Mouse (Mus musculus) myocyte (in vitro differentiated cells): ENCODE results near the gene Serpina9.

Experiments used
- CEBPB ChIP-seq: IDR thresholded peaks from 2 replicates; pipeline ENCODE4 v1.6.1; 2011; ENCODE audit warnings: mild to moderate bottlenecking, moderate library complexity; ENCODE audit not compliant: poor library complexity, insufficient read depth, severe bottlenecking
- E2F4 ChIP-seq: IDR thresholded peaks from one replicate; pipeline ENCODE4 v1.6.1; 2011; ENCODE audit warnings: mild to moderate bottlenecking, control low read depth, moderate library complexity; ENCODE audit not compliant: insufficient read depth
- MAX ChIP-seq: IDR thresholded peaks from one replicate; pipeline ENCODE4 v1.6.1; 2011; ENCODE audit warnings: low read depth, mild to moderate bottlenecking, control low read depth
- POLR2A ChIP-seq: IDR thresholded peaks from one replicate; pipeline ENCODE4 v1.6.1; 2011; ENCODE audit warnings: low read depth, mild to moderate bottlenecking, control low read depth, moderate library complexity; ENCODE audit not compliant: insufficient read length
- POLR2AphosphoS2 ChIP-seq: IDR thresholded peaks from one replicate; pipeline ENCODE4 v1.6.1; 2011; ENCODE audit warnings: low read depth, control low read depth; ENCODE audit not compliant: insufficient read length
- SRF ChIP-seq: IDR thresholded peaks from one replicate; pipeline ENCODE4 v1.6.1; 2011; ENCODE audit warnings: low read depth; ENCODE audit not compliant: control insufficient read depth, insufficient read length
- TCF12 ChIP-seq: IDR thresholded peaks from one replicate; pipeline ENCODE4 v1.6.1; 2011; ENCODE audit warnings: mild to moderate bottlenecking, control low read depth; ENCODE audit not compliant: poor library complexity, insufficient read depth, severe bottlenecking
- USF1 ChIP-seq: IDR thresholded peaks from one replicate; pipeline ENCODE4 v1.6.1; 2011; ENCODE audit warnings: low read depth, mild to moderate bottlenecking, control low read depth, moderate library complexity

- TF ChIP-seq USF1 = no peak
- TF ChIP-seq POLR2A = no peak
- no peak for TF ChIP-seq TCF12
- no peak for TF ChIP-seq MAX
- no peak for TF ChIP-seq CEBPB
- TF ChIP-seq E2F4 = no peak
- TF ChIP-seq POLR2AphosphoS2 = no peak
- no peak for TF ChIP-seq SRF
These were observed 43.9 kb downstream of the Serpina9 start for GRCm38 (mm10) chr12:103969577-103970116.
